Mouse (Mus musculus) neural tube, embryonic 14.5 days (tissue): ENCODE measurements at regions not wholly inside any gene's neighbourhood (a gene's known extent, or its start where the extent isn't known, plus 50 kb on each side); places are given as distances from the start of the nearest gene placed in this dataset.

Experiments
- ATAC-seq: fragments of 200-750 bp; cut with Nextera tagmentation; 2 replicates; pipeline ENCODE4 v1.8.0; 2017; ENCODE audit warnings: low read depth, mild to moderate bottlenecking, moderate TSS enrichment, moderate library complexity
- H3K27ac ChIP-seq: fragments of 300-500 bp; sonication (generic); 2 replicates; pipeline ENCODE4 v1.5.1; 2014; ENCODE audit warnings: low read depth, mild to moderate bottlenecking, control low read depth, low read length, moderate library complexity, mixed read lengths
- H3K27me3 ChIP-seq: fragments of 300-500 bp; sonication (generic); 2 replicates; pipeline ENCODE4 v1.6.1; 2014; ENCODE audit warnings: low read length; ENCODE audit not compliant: control insufficient read depth, insufficient read depth
- H3K36me3 ChIP-seq: fragments of 300-500 bp; sonication (generic); 2 replicates; pipeline ENCODE4 v1.6.1; 2014; ENCODE audit warnings: low read length, mixed read lengths; ENCODE audit not compliant: control insufficient read depth, insufficient read depth
- H3K4me1 ChIP-seq: fragments of 300-500 bp; sonication (generic); 2 replicates; pipeline ENCODE4 v1.6.1; 2014; ENCODE audit warnings: low read length; ENCODE audit not compliant: control insufficient read depth, insufficient read depth
- H3K4me2 ChIP-seq: fragments of 300-500 bp; sonication (generic); 2 replicates; pipeline ENCODE4 v1.6.1; 2014; ENCODE audit warnings: mild to moderate bottlenecking, low read depth, low read length, control low read depth
- H3K4me3 ChIP-seq: fragments of 300-500 bp; sonication (generic); 2 replicates; pipeline ENCODE4 v1.5.1; 2014; ENCODE audit warnings: low read depth, low read length, control low read depth, mixed read lengths
- H3K9ac ChIP-seq: fragments of 300-500 bp; sonication (generic); replicated peaks from 2 replicates; pipeline ENCODE4 v1.6.1; 2014; ENCODE audit warnings: low read depth, mild to moderate bottlenecking, control low read depth, low read length, mixed read lengths
- H3K9me3 ChIP-seq: fragments of 300-500 bp; sonication (generic); 2 replicates; pipeline ENCODE4 v1.6.1; 2016; ENCODE audit warnings: low read length; ENCODE audit not compliant: control insufficient read depth
- WGBS: fragments of 180-500 bp; shearing (Covaris S2); extraction: QIAGEN DNeasy Blood & Tissue Kit; methylation state at CpG from one replicate; pipeline ENCODE4 v1.1.7; 2014; 5-methylcytosine and 5-hydroxymethylcytosine counted together

DNA sequence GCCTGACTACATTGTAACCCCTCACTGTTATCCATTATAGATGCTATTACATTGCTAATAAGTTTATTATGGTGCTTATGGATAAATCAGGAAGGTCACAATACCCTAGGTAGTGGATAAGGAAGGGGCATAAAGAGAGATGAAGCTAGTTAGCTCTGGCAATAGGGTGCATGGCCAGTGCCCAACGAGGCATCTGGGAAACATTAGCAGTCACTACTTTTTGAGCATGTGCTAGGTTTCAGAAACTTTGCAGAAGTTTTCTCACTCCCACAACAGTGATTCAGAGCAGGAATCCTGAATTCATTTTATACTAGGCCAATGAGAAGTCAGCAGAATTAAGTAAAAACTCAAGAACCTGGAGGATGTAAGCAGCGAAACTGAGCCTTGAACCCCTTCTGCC lies 294.7 kb downstream of the Plpp3 start:
- Histone ChIP-seq H3K27ac (no peak overlapping the region), H3K4me3 (no peak overlapping the region), H3K4me1 (no peaks in the 10 kb centered on the region), H3K36me3 (no peaks in the 10 kb centered on the region), H3K4me2 (no peak overlapping the region), H3K9ac (no peak overlapping the region), H3K9me3 (no peaks in the 10 kb centered on the region), H3K27me3 (no peaks in the 10 kb centered on the region)
- WGBS: 89% methylated on average over 2 of the region's 2 CpGs
- no peak for ATAC-seq

DNA sequence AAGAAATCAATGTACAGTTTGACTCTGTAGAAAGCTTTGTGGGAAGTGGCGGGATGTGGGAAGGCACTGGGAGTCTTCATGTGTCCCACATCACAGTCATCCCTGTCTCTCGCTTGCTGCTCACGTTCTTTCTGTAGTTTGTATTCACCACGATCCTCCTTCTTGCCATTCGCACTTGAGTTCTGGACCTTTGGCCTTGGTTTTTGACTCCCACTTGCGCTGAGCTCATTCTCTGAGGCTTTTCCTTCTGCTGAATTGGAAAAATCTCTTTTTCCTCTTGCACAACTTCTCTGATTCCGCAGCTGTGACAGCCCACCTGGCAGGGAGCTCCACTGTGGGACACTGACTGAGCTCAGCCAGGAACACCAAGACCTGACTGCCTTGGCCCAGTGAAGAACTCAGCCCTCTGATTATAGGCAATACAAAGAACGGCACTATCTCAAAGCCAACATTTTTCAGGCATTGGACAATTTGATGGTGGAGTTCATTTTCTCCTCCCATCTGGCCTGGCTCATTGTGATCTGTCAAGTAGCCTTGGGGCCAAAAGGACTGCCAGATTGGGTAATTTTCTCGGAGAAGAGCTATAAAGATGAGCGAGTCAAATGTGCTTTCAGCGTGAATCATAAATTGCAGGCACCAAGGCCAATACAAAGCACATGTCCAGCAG lies 299.9 kb downstream of the Plpp3 start:
- 64% methylated on average over 11 of the region's 11 CpGs for WGBS
- H3K27ac ChIP-seq: peak overlapping the region; percentile 7; the same call in 1 of the 2 replicates
- H3K27me3 ChIP-seq: no peaks in the 10 kb centered on the region
- H3K4me3 ChIP-seq: no peak overlapping the region
- H3K4me2 ChIP-seq: no peak overlapping the region
- H3K9me3 ChIP-seq: no peaks in the 10 kb centered on the region
- no peak overlapping the region for H3K9ac ChIP-seq
- H3K36me3 ChIP-seq: no peaks in the 10 kb centered on the region
- H3K4me1 ChIP-seq: no peaks in the 10 kb centered on the region
- ATAC-seq: no peak

DNA sequence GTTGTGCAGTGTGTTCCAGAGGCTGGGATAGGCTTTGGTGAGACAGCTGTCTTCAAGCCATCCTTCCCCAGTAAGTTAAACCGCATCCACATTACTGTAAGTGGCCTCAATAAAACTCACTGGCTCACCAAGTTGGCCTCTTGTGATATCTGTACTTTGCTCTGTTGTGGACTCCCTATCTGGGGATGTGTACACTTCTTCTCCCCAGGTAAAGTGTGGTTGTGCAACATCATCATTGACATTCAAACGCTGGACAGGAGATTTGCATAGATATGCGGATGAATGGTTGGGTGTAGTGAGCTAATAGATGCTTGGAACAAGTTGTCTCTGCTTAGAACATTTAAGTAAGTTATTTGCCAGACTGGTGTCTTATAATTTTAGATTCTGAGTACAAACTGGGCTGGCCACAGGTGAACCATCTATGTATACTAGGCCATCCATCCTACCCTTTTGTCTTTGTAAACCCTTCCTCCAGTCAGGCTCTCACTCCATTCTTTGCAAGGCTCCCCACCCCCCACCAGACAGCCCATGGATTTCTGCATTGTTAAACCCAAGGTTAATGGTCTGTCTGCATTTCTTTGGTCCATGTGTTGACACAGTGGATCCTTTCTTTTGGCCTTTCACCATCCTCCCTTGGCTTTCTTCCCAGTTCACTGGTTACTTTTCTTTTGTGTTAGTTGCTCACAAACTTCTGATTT lies 303.0 kb downstream of the Plpp3 start:
- no peaks in the 10 kb centered on the region for H3K4me1 ChIP-seq
- no peak overlapping the region for H3K27ac ChIP-seq
- H3K9me3 ChIP-seq: no peaks in the 10 kb centered on the region
- H3K4me2 ChIP-seq: no peak overlapping the region
- no peaks in the 10 kb centered on the region for H3K36me3 ChIP-seq
- no peak overlapping the region for H3K9ac ChIP-seq
- no peak overlapping the region for H3K4me3 ChIP-seq
- H3K27me3 ChIP-seq: no peaks in the 10 kb centered on the region
- no peak for ATAC-seq
- WGBS: 84% methylated on average over 3 of the region's 3 CpGs

DNA sequence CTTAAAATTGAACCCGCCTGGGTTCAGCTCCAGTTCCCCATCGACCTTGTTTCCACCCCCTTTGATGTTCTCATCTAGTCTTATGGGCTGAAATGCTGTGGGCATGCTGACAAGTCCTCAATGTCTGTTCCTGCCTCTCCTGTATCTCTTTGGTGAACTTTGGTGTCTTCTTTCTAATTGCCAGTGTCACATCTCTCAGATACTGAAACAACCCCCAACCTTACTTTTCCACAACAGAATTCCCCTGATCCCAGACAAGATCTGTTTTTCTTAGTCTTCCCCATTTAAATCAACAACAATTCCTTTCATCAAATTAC lies 303.5 kb downstream of the Plpp3 start:
- WGBS: 12% methylated on average over 2 of the region's 2 CpGs
- Histone ChIP-seq H3K4me2 (no peak overlapping the region), H3K9me3 (no peaks in the 10 kb centered on the region), H3K36me3 (no peaks in the 10 kb centered on the region), H3K4me1 (no peaks in the 10 kb centered on the region), H3K9ac (no peak overlapping the region), H3K27me3 (no peaks in the 10 kb centered on the region), H3K4me3 (no peak overlapping the region), H3K27ac (no peak overlapping the region)
- ATAC-seq: no peak

DNA sequence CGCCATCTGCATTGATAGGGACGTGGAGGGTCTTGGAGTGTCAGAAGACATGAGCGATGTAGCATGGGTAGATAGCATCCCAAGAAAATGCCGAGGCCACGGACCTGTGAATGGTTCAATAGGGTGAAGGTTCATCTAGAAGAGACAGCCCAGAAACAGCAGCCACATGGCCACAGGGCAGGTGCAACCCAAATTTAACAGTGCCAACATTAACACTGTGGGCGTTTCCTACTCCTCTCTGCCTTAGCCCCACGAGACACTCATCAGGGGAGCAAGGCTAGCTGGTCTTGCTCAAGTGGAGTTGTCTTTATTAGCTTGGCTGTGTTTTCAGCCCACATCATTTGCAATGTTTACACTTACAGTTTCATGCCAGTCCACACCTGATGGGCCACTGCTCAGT lies 310.7 kb downstream of the Plpp3 start:
- H3K9ac ChIP-seq: no peak overlapping the region
- no peak overlapping the region for H3K4me2 ChIP-seq
- H3K4me1 ChIP-seq: no peaks in the 10 kb centered on the region
- WGBS: 90% methylated on average over 7 of the region's 7 CpGs
- H3K36me3 ChIP-seq: no peaks in the 10 kb centered on the region
- H3K4me3 ChIP-seq: no peak overlapping the region
- no peaks in the 10 kb centered on the region for H3K9me3 ChIP-seq
- no peak for ATAC-seq
- no peak overlapping the region for H3K27ac ChIP-seq
- no peaks in the 10 kb centered on the region for H3K27me3 ChIP-seq

DNA sequence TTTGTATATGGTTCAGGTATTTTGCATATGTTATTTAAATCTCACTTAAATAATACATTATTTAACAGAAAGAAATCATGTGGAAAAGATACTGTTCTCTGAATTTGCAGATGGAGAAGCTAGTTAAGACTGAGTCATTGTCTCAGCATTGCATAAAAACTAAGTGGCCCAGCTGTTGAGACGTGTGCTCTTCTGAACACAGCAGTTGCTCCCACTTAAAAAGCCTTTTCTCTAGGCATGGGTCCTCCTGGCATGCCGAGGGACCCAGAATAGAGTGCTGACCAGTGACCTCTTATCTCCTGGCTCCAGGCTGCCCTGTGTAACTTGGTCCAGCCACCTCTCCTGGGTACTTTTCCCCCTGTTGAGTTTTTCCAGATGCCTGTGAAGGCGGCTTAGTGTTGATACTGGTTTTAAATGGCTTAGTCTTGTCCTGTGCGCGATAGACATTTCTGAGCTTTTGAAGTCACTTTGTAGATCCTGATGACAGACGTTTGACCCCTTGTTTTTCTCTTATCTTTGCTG lies 312.2 kb downstream of the Plpp3 start:
- Histone ChIP-seq H3K4me2 (no peak overlapping the region), H3K9ac (no peak overlapping the region)
- no peak for ATAC-seq

DNA sequence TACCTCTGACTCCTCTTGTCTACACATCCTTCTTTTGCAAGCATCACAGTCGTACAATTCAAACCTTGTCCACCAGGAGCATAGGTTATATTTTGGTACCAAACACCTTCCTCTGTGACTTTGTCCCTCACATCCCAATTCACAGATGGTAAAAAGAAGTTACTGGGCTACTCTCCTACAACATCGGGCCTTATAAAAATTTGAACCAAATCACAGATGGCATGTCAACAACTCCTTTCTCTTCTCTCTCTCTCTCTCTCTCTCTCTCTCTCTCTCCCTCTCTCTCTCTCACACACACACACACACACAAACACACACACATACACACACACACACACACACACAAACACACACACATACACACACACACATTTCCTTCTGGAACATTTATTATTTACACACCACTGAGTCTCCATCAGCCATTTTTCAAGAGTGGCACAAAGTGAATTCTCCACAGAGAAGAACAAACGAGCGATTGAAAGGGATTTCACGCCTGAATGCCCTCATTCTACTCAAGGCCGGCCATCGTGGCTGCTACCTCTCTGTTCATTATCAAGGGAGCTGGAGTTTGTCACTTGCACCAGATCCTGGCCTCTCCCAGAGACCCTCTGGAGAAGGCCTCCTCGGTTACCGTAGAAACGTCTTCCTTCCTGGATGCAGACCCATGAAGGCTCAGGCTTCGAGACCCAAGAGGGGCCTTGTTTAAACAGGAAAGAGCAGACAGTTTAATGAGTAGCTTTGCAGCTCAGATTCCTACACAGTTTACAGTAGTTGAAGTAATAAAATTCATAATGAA lies 314.7 kb upstream of the Gm12728 start:
- Histone ChIP-seq H3K9me3 (no peaks in the 10 kb centered on the region), H3K9ac (no peak overlapping the region), H3K4me3 (no peak overlapping the region), H3K4me2 (no peak overlapping the region), H3K36me3 (no peaks in the 10 kb centered on the region), H3K27ac (no peak overlapping the region), H3K4me1 (no peaks in the 10 kb centered on the region), H3K27me3 (no peaks in the 10 kb centered on the region)
- ATAC-seq: peak; percentile 95
- WGBS: 11% methylated on average over 11 of the region's 11 CpGs

More for the DNA sequence above, 312.2 kb downstream of the Plpp3 start:
- no peaks in the 10 kb centered on the region for H3K9me3 ChIP-seq
- 84% methylated on average over 6 of the region's 6 CpGs for whole genome bisulfite sequencing
- H3K27ac ChIP-seq: no peak overlapping the region
- H3K27me3 ChIP-seq: no peaks in the 10 kb centered on the region
- no peaks in the 10 kb centered on the region for H3K4me1 ChIP-seq
- H3K4me3 ChIP-seq: no peak overlapping the region
- H3K36me3 ChIP-seq: no peaks in the 10 kb centered on the region

DNA sequence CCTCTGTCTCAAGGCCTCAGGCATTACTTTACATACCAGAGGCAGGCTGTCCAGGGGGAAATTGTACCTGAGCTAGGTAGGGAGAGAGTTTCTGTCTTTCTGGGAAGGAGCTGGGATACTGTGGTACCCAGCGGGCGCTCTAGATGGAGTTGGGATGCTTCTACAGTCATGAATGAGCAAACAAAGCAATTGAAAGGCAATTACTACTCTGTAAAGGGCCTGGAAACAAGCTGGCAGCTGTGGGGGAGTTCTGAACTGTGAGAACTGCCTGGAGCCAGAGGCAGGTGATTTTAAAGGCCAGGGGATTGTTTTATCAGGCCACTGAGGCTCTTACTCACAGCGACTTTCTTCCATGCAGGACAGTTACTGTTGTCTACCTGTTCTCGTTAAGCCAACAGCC lies 313.3 kb upstream of the Gm12728 start:
- no peaks in the 10 kb centered on the region for H3K27me3 ChIP-seq
- WGBS: 33% methylated on average over 4 of the region's 4 CpGs

DNA sequence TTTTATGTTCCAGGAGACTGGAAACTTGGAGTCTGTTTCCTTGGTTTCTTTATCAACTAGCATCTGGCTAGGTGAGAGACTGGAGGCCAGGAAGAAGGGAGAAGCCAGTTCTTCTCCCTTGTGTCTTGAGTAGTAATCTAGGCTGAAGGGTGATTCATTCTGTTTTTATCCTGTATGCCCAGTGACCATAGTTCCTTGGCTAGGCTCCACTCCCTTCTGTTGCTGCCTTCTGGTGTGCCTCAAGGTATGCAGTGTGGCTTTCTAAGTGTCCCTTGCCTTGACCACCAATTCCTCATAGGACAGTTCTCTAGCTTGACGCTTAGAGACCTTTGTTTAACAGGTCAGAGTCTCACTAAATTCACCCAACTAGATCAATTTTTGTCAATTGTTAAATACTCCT lies 303.3 kb upstream of the Gm12728 start:
- Histone ChIP-seq H3K9me3 (no peaks in the 10 kb centered on the region), H3K4me1 (no peaks in the 10 kb centered on the region), H3K27me3 (no peaks in the 10 kb centered on the region), H3K27ac (no peak overlapping the region), H3K36me3 (no peaks in the 10 kb centered on the region), H3K9ac (no peak overlapping the region), H3K4me3 (no peak overlapping the region), H3K4me2 (no peak overlapping the region)
- WGBS: 91% methylated on average over 1 of the region's 1 CpGs
- no peak for ATAC-seq

More for the DNA sequence above, 313.3 kb upstream of the Gm12728 start:
- no peak overlapping the region for H3K4me3 ChIP-seq
- H3K4me1 ChIP-seq: no peaks in the 10 kb centered on the region
- no peaks in the 10 kb centered on the region for H3K36me3 ChIP-seq
- peak; percentile 70; the same call in 1 of the 2 replicates for ATAC-seq
- no peak overlapping the region for H3K4me2 ChIP-seq
- H3K9me3 ChIP-seq: no peaks in the 10 kb centered on the region
- no peak overlapping the region for H3K9ac ChIP-seq
- H3K27ac ChIP-seq: no peak overlapping the region; the same call in 1 of the 2 replicates
